Comparison of ENCODE assay signal across 8 mouse cellular contexts in the genomic region with DNA sequence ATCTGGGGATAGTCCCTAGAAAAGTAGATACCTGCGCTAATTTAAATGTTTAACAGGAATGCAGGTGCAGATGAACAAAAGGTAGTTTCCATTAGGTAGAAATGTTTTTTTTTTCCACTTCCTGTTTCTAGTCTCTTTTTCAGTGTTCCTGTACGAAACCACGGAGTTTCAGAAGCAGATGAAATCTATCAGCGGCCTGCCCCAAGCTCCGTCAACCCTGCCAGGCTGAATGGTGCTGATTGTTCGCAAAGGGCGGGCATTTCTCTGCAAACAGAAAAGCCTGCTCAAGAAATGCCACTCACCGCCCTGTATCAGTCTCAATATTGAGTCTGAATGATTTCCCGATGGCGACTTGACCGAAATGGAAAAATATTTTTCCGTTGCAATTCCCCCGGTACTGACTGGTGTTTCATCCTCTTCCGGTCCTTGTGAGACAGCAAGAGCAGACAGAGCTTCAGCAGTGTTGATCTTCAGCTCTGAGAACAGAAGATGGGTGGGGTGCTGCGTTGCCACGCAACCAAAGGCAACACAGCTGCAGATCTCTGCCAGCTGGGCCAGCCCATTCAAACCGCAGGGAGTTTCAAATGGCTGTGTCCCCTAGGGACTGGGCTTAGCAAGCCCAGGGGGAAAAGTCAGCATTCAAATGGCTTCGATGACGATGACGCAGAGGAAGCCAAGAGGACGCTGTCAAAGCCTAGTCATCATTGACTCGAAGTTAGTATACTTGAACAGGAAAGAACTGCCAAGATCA. TPM values are rescaled to one million over a fixed set of nuclear protein-coding genes. Genes with fewer than 3 reads are reported as not detected.
DNase-seq lines count a peak whose midpoint lies in the region; ATAC-seq lines count a peak whose summit lies in the region.

No protein-coding gene starts in this region.

- no peaks in the 10 kb centered on the region for H3K27me3 ChIP-seq in hindbrain, embryonic 13.5 days

- DNase-seq in MEL-GATA-1-ER (ENCODE audit: extremely low read depth, low read depth): peak; percentile 97
- DNase-seq in cerebellum, postnatal 10 days: peak; percentile 54 to 67
- DNase-seq in frontal cortex, postnatal 14 days (ENCODE audit: low spot score in 2 of 2): peak; percentile 70 to 80
- peak; percentile 76 to 83 for DNase-seq in layer of hippocampus, postnatal 14 days (ENCODE audit: low spot score in 2 of 2)
- peak; percentile 96 for DNase-seq in lung, postnatal 10 days
- DNase-seq in ovary, postnatal 14 days (ENCODE audit: low spot score): peak; percentile 56
- peak; percentile 91 for DNase-seq in thymus, postnatal 14 days

- peaks cover 23% of the 10 kb centered on the region for H3K4me1 ChIP-seq in hindbrain, embryonic 13.5 days (replicated peaks)

- peak overlapping the region; percentile 65 for H3K4me2 ChIP-seq in hindbrain, embryonic 13.5 days

- no peaks in the 10 kb centered on the region for H3K36me3 ChIP-seq in hindbrain, embryonic 13.5 days

- peak overlapping the region; percentile 70 for H3K9ac ChIP-seq in hindbrain, embryonic 13.5 days

- ATAC-seq in hindbrain, embryonic 13.5 days (ENCODE audit: low FRiP score): peak; percentile 92

- WGBS in hindbrain, embryonic 13.5 days: 2% methylated on average over 22 of the region's 22 CpGs

- no peaks in the 10 kb centered on the region for H3K9me3 ChIP-seq in hindbrain, embryonic 13.5 days

- peak overlapping the region; percentile 46 for H3K4me3 ChIP-seq in hindbrain, embryonic 13.5 days

- H3K27ac ChIP-seq in hindbrain, embryonic 13.5 days: peak overlapping the region; percentile 90

RNA-seq across cellular contexts. Expression of a gene that starts 47.5 kb away (rescaled TPM):
- 169 and 170 TPM in 2 replicates for polyA plus RNA-seq in hindbrain, embryonic 13.5 days (2015; fragmentation: Nextera tagmentation; extraction: Ambion mirVana)
- 10 to 100 TPM; 93.2 to 96.7 TPM for total RNA-seq in layer of hippocampus, postnatal 14 days (2021)

Comparison
In these comparisons a context has a peak if more than half of its experiments do, and no peak if none do; other contexts are left out.
1. Peak in every context shown above with its lines: DNase-seq, ATAC-seq, H3K4me3 ChIP-seq and H3K27ac ChIP-seq.